Mouse (Mus musculus): ENCODE results near the gene Hoxa13. TPM values are rescaled to one million over a fixed set of nuclear protein-coding genes. Genes with fewer than 3 reads are reported as not detected.

Gene Hoxa13
- polyA plus RNA-seq, 1 experiment from 2014 or later, result not detected

DNA sequence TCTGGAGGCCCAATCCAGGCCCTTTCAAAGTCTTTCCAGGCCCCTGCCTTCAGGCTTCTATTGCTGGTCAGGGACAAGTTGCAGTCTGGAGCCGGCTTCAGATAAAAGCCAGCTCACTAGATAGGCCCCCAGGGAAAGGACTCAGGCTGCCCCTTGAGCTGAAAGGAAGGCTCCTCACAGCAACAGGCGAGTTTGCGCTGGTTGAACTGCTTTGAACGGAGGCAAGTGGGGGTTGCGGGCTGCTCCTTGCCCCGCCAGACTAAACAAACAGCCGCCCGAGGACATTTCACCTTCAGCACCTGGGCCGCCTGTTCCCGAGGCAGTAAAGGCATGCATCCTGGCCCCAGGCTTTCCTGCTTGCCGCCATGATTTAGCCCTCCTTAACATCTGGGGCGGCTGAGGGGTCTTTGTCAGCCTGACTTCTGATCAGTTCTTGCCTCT, 17.0 kb downstream of the Hoxa13 start:
- Histone ChIP-seq H3K27ac (ENCODE audit: low read depth, low read length) (no peak overlapping the region), H3K9ac (ENCODE audit: low read depth, low read length) (no peak overlapping the region), H3K4me3 (ENCODE audit: low read depth, low read length) (no peak overlapping the region), H3K4me1 (replicated peaks; ENCODE audit: control insufficient read depth, insufficient read depth, low read length) (peaks cover 2% of the 10 kb centered on the region; the same call in 1 of the 2 replicates), H3K4me2 (replicated peaks; ENCODE audit: low read depth, low read length) (no peak overlapping the region), H3K36me3 (ENCODE audit: control insufficient read depth, insufficient read depth, low read length) (no peaks in the 10 kb centered on the region), H3K27me3 (ENCODE audit: control insufficient read depth, insufficient read depth, low read length) (peaks cover 94% of the 10 kb centered on the region), H3K9me3 (ENCODE audit: control insufficient read depth, low read length) (no peaks in the 10 kb centered on the region)
- ATAC-seq (ENCODE audit: low FRiP score) (no peak), DNase-seq (ENCODE audit: low spot score) (peak; percentile 58)
- WGBS, result 2% methylated on average over 12 of the region's 12 CpGs

DNA sequence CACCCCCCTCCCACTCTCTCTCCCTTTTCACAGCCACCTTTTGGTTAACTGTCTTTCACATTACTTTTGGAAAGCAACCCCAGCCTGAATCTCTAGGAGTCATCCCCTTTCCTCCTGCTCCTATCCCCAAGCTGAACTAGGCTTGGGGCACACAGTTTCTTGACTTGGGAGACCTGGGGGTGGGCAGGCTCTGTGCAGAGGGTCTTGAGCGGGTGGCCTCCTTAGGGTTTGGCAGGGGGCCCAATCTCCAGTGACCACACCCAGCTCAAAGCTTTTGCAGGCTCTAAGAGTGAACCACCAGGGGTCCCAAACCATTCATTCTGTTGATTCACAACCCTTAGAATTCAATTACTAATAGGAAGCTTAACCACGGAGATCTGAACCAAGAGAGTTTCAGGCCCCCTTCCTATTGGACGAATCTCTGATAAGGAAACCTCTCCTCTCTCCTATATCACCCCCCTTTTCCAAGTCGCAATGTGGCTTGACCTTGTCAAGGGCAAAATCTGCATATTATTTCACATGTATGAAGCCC, 17.8 kb downstream of the Hoxa13 start:
- H3K4me2 ChIP-seq (replicated peaks; ENCODE audit: low read depth, low read length), result no peak overlapping the region
- DNase-seq (ENCODE audit: low spot score) (no peak), ATAC-seq (ENCODE audit: low FRiP score) (no peak)
- H3K27me3 ChIP-seq (ENCODE audit: control insufficient read depth, insufficient read depth, low read length), result peaks cover 90% of the 10 kb centered on the region
- 5% methylated on average over 4 of the region's 4 CpGs for WGBS
- H3K4me1 ChIP-seq (replicated peaks; ENCODE audit: control insufficient read depth, insufficient read depth, low read length), result peaks cover 2% of the 10 kb centered on the region; the same call in 1 of the 2 replicates
- H3K9me3 ChIP-seq (ENCODE audit: control insufficient read depth, low read length), result no peaks in the 10 kb centered on the region
- H3K27ac ChIP-seq (ENCODE audit: low read depth, low read length), result no peak overlapping the region
- H3K36me3 ChIP-seq (ENCODE audit: control insufficient read depth, insufficient read depth, low read length), result no peaks in the 10 kb centered on the region
- no peak overlapping the region for H3K4me3 ChIP-seq (ENCODE audit: low read depth, low read length)
- no peak overlapping the region for H3K9ac ChIP-seq (ENCODE audit: low read depth, low read length)

DNA sequence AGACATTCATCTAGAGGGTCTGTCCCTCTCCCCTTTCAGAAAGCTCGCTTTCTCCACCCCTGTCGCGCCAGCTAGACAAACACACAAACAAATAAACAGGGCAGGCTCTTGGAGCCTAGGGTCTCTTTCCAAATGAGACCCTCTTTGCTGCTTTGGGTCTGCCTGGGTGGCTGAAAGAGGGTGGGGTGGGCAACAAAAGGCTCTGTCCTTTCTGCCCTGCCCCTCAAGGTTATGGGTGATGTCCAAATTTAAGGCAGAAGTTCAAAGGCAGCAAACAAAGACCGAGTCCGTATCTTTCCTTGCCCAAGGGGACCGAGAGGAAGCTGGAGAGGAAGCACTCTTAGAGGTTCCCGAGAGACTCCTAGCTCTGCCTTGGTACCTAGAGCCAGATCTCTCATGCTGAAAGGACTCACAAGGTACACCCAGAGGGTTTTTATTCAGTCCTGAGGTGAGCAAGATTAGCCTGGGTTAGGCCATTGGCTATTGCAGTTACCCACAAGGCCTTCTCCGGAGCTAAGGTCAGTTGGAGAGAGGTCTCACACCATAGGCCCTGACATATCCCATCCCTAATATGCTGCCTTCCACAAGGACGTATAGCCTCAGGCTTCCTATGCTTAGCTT, 19.6 kb downstream of the Hoxa13 start:
- no peaks in the 10 kb centered on the region for H3K36me3 ChIP-seq (ENCODE audit: control insufficient read depth, insufficient read depth, low read length)
- WGBS, result under 1% methylated on average over 9 of the region's 9 CpGs
- ATAC-seq (ENCODE audit: low FRiP score), result no peak

DNA sequence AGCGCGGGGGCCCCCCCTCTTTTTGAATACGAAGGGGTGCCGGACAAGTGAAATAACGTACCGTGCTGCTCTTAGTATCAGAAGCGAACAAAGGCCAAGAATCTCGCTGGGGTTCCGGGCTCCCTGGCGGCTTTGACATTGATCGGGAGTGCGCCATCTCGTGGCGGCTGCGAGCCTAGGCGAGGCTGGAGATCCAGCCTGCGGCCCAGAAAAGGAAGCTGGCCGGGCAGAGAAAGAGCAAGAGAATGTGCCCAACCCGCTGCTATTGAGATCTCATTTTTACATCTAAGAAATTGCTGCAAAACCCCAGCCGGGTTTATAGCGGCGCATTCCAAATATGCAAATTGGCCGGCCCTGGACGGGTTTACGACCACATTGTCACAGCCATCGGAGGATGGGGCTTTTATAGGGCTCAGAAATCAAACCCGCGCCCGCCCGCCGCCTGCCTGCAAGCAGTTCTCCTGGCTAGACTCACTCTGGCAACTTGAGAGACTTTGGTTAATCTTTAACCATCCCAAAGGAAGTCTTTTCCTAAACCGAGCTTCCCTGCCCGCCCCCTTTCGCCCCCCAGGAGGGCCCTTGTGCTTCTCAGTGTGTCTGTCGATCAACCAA, 20.2 kb downstream of the Hoxa13 start, which contains the start of gene Hoxa10:
TSS of gene Hoxa10 (minus strand) at position 466 of the 612 bp plus-strand sequence.
- DNase-seq (ENCODE audit: low spot score) (peak; percentile 61), ATAC-seq (ENCODE audit: low FRiP score) (no peak)
- H3K27me3 ChIP-seq (ENCODE audit: control insufficient read depth, insufficient read depth, low read length), result peaks cover 92% of the 10 kb centered on the region
- H3K9me3 ChIP-seq (ENCODE audit: control insufficient read depth, low read length), result no peaks in the 10 kb centered on the region
- no peak within 1 kb of the TSS for H3K9ac ChIP-seq (ENCODE audit: low read depth, low read length)
- no peaks in the 10 kb centered on the region for H3K36me3 ChIP-seq (ENCODE audit: control insufficient read depth, insufficient read depth, low read length)
- H3K4me2 ChIP-seq (replicated peaks; ENCODE audit: low read depth, low read length), result no peak within 1 kb of the TSS
- no peaks in the 10 kb centered on the region for H3K4me1 ChIP-seq (replicated peaks; ENCODE audit: control insufficient read depth, insufficient read depth, low read length)
- 1% methylated on average over 35 of the region's 35 CpGs for WGBS
- H3K4me3 ChIP-seq (ENCODE audit: low read depth, low read length), result no peak within 1 kb of the TSS
- H3K27ac ChIP-seq (ENCODE audit: low read depth, low read length), result no peak within 1 kb of the TSS

More for the DNA sequence above, 19.6 kb downstream of the Hoxa13 start:
- Histone ChIP-seq H3K4me2 (replicated peaks; ENCODE audit: low read depth, low read length) (no peak overlapping the region), H3K9ac (ENCODE audit: low read depth, low read length) (no peak overlapping the region), H3K4me1 (replicated peaks; ENCODE audit: control insufficient read depth, insufficient read depth, low read length) (no peaks in the 10 kb centered on the region; the same call in 1 of the 2 replicates), H3K4me3 (ENCODE audit: low read depth, low read length) (no peak overlapping the region), H3K27ac (ENCODE audit: low read depth, low read length) (no peak overlapping the region), H3K27me3 (ENCODE audit: control insufficient read depth, insufficient read depth, low read length) (peaks cover 92% of the 10 kb centered on the region), H3K9me3 (ENCODE audit: control insufficient read depth, low read length) (no peaks in the 10 kb centered on the region)
- DNase-seq (ENCODE audit: low spot score), result peak; percentile 61

DNA sequence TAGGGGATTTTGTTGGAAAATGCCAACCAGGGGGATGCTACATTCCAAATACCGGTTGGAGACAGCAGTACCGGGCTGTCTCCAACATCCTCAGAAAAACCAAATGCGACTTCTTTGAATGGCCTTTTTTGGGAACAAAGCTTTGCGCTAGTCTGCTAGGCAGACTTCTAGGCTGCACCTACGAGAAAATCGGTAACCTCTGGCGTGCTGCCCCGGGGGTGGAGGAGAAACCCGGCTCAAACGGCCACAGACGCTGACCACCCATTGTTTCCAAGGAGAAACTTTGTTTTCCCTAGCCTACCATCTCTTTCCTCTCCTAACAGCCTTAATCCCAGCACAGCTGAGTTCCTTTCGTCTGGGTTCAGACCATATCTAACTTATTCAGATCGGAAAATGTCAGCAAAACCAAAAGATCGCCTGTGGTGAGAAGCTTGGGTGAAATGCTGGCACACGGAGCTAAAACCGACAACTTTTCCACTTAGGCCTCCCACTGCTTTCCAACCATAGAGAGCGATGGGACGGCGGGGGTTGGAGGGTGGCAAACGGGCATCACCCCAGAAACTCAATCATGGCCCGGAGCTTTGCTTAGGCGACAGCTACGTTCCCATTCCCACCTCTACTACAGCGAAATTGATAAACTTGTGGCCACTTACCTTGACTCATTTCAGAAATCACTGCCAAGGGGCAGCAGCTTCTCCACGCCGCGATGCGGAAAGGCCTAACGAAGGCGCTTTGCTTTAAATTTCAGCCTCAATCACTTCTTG, 20.9 kb downstream of the Hoxa13 start:
- 1% methylated on average over 30 of the region's 30 CpGs for WGBS
- Histone ChIP-seq H3K9ac (ENCODE audit: low read depth, low read length) (no peak overlapping the region), H3K36me3 (ENCODE audit: control insufficient read depth, insufficient read depth, low read length) (no peaks in the 10 kb centered on the region), H3K4me2 (replicated peaks; ENCODE audit: low read depth, low read length) (no peak overlapping the region), H3K4me3 (ENCODE audit: low read depth, low read length) (no peak overlapping the region), H3K9me3 (ENCODE audit: control insufficient read depth, low read length) (no peaks in the 10 kb centered on the region), H3K27ac (ENCODE audit: low read depth, low read length) (no peak overlapping the region), H3K27me3 (ENCODE audit: control insufficient read depth, insufficient read depth, low read length) (peaks cover 92% of the 10 kb centered on the region), H3K4me1 (replicated peaks; ENCODE audit: control insufficient read depth, insufficient read depth, low read length) (no peaks in the 10 kb centered on the region)
- DNase-seq (ENCODE audit: low spot score), result peak; percentile 62
- no peak for ATAC-seq (ENCODE audit: low FRiP score)

DNA sequence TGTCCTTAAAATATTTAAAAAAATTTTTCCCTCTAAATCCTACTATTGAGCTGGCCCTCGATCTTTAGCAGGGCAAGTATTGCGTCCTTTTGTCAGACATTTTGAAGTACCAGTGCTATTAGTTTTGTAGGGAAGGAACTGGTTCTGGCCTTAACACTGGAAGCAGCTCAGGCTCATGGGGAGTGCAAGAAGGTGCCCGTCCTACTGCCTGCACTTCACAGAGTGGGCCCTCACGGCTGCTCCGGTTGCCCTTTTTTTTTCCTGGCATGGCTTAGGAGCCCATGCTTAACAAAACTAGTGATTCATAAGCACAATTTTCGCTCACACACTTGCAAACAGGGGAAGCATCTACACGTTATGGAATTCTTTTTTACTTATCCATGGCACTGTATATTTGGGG, 21.7 kb downstream of the Hoxa13 start:
- Histone ChIP-seq H3K36me3 (ENCODE audit: control insufficient read depth, insufficient read depth, low read length) (no peaks in the 10 kb centered on the region), H3K4me1 (replicated peaks; ENCODE audit: control insufficient read depth, insufficient read depth, low read length) (0 out of 2 replicates have a peak, but pooled peaks cover 3% of the 10 kb centered on the region), H3K4me3 (ENCODE audit: low read depth, low read length) (no peak overlapping the region), H3K9ac (ENCODE audit: low read depth, low read length) (no peak overlapping the region), H3K27ac (ENCODE audit: low read depth, low read length) (no peak overlapping the region), H3K27me3 (ENCODE audit: control insufficient read depth, insufficient read depth, low read length) (peaks cover 94% of the 10 kb centered on the region), H3K4me2 (replicated peaks; ENCODE audit: low read depth, low read length) (no peak overlapping the region), H3K9me3 (ENCODE audit: control insufficient read depth, low read length) (no peaks in the 10 kb centered on the region)
- under 1% methylated on average over 7 of the region's 7 CpGs for WGBS
- DNase-seq (ENCODE audit: low spot score) (peak; percentile 63), ATAC-seq (ENCODE audit: low FRiP score) (no peak)

DNA sequence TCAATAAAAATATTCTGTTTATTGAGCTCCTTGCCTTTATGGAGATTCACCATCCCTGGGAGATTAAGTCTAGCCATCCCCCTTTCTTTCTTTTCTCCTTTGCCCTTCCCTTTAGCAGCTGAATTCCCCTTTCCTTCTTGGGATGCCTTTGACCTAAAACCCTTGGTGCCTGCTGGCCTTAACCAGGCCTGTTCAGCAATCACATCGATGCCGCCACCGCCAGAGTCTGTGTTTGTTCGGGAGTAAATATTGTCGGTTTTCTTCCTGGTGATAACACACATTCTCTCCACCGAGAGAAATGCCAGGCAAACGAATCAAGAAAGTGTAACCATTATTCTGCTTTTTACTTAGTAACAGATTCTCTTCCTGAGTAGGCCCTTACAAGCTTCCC, 22.5 kb downstream of the Hoxa13 start:
- no peaks in the 10 kb centered on the region for H3K9me3 ChIP-seq (ENCODE audit: control insufficient read depth, low read length)
- no peak for ATAC-seq (ENCODE audit: low FRiP score)
- no peak overlapping the region for H3K9ac ChIP-seq (ENCODE audit: low read depth, low read length)
- WGBS, result 3% methylated on average over 7 of the region's 7 CpGs
- no peak overlapping the region for H3K4me3 ChIP-seq (ENCODE audit: low read depth, low read length)
- H3K27ac ChIP-seq (ENCODE audit: low read depth, low read length), result no peak overlapping the region
- no peaks in the 10 kb centered on the region for H3K36me3 ChIP-seq (ENCODE audit: control insufficient read depth, insufficient read depth, low read length)
- 0 out of 2 replicates have a peak, but pooled peaks cover 3% of the 10 kb centered on the region for H3K4me1 ChIP-seq (replicated peaks; ENCODE audit: control insufficient read depth, insufficient read depth, low read length)
- DNase-seq (ENCODE audit: low spot score), result peak; percentile 64
- no peak overlapping the region for H3K4me2 ChIP-seq (replicated peaks; ENCODE audit: low read depth, low read length)
- H3K27me3 ChIP-seq (ENCODE audit: control insufficient read depth, insufficient read depth, low read length), result peaks cover 94% of the 10 kb centered on the region

DNA sequence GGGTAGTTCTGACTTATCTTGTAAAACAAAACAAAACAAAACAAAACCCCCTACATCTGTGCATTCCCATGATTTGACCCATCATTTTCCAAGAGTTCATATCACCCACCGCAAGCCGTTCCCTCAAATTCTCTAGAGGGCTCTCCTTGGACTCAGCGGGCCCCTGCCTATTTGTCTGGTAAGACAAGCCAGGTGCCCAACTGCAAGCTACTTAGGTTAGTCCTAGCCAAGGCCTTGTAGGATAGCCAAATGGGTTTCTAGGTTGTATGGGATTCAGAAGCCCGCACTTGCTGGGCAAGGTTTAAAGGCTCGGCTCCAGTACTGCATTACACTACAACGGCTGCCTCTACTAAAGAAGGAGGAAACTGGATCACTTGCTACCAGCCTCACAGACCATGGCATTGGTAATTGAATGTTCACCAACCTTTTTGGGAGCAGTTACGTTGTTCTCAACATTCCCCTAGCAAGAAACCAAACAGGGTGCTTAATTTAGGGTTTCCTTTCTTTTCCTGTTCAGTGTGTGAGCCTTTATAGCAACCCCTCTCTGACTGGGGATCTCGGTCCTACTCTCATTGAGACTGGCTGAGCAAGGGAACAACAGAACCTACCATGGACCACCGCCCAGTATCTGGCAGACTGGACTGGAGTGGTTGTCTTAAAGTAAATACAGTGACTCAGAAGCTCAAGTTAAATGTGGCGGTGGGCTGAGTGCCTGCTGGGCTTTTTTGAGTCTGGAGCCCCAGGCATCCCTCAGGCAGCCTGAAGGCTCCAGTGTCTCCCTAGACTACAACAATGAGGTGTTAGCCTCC, 23.1 kb downstream of the Hoxa13 start:
- peak; percentile 58 for DNase-seq (ENCODE audit: low spot score)
- no peaks in the 10 kb centered on the region for H3K9me3 ChIP-seq (ENCODE audit: control insufficient read depth, low read length)
- H3K4me3 ChIP-seq (ENCODE audit: low read depth, low read length), result no peak overlapping the region
- no peak overlapping the region for H3K9ac ChIP-seq (ENCODE audit: low read depth, low read length)
- 9% methylated on average over 10 of the region's 10 CpGs for WGBS
- H3K4me1 ChIP-seq (replicated peaks; ENCODE audit: control insufficient read depth, insufficient read depth, low read length), result 0 out of 2 replicates have a peak, but pooled peaks cover 3% of the 10 kb centered on the region
- no peak overlapping the region for H3K4me2 ChIP-seq (replicated peaks; ENCODE audit: low read depth, low read length)
- H3K36me3 ChIP-seq (ENCODE audit: control insufficient read depth, insufficient read depth, low read length), result no peaks in the 10 kb centered on the region
- no peak overlapping the region for H3K27ac ChIP-seq (ENCODE audit: low read depth, low read length)
- peaks cover 94% of the 10 kb centered on the region for H3K27me3 ChIP-seq (ENCODE audit: control insufficient read depth, insufficient read depth, low read length)
- ATAC-seq (ENCODE audit: low FRiP score), result no peak

Measured in hindbrain, embryonic 11.5 days (tissue).